Mouse (Mus musculus) bone marrow macrophage, adult 2 months (primary cell): ENCODE measurements around the gene Rtn4.

Experiments
- CTCF ChIP-seq: IDR thresholded peaks from 2 replicates; pipeline ENCODE4 v1.5.1; 2012; ENCODE audit warnings: low read depth, mild to moderate bottlenecking, low read length, moderate library complexity
- POLR2A ChIP-seq: IDR thresholded peaks from 2 replicates; pipeline ENCODE4 v1.6.1; 2012; ENCODE audit warnings: mild to moderate bottlenecking, low read depth, low read length, borderline replicate concordance

- TF ChIP-seq POLR2A (no peak), CTCF (no peak)
These were observed 32.9 kb downstream of the Rtn4 start for GRCm38 (mm10) chr11:29725610-29726009.
